Mouse (Mus musculus) heart, embryonic 13.5 days (tissue): ENCODE measurements around the gene Cactin. TPM values are rescaled to one million over a fixed set of nuclear protein-coding genes. Genes with fewer than 3 reads are reported as not detected.

Experiments used
- ATAC-seq: fragments of 200-750 bp; cut with Nextera tagmentation; 2 replicates; pipeline ENCODE4 v1.8.0; 2017; ENCODE audit warnings: moderate TSS enrichment; ENCODE audit not compliant: insufficient number of reproducible peaks, low FRiP score, low TSS enrichment; ENCODE audit errors: extremely low read depth
- H3K27ac ChIP-seq: fragments of 300-500 bp; sonication (generic); replicated peaks from 2 replicates; pipeline ENCODE4 v1.5.1; 2015; ENCODE audit warnings: moderate library complexity, mild to moderate bottlenecking, inconsistent platforms
- H3K27me3 ChIP-seq: fragments of 300-500 bp; sonication (generic); replicated peaks from 2 replicates; pipeline ENCODE4 v1.6.1; 2015; ENCODE audit warnings: mild to moderate bottlenecking, inconsistent platforms
- H3K36me3 ChIP-seq: fragments of 300-500 bp; sonication (generic); 2 replicates; pipeline ENCODE4 v1.6.1; 2015; ENCODE audit warnings: mild to moderate bottlenecking, inconsistent platforms
- H3K4me1 ChIP-seq: fragments of 300-500 bp; sonication (generic); 2 replicates; pipeline ENCODE4 v1.6.1; 2015; ENCODE audit warnings: inconsistent platforms
- H3K4me2 ChIP-seq: fragments of 300-500 bp; sonication (generic); 2 replicates; pipeline ENCODE4 v1.6.1; 2015; ENCODE audit warnings: inconsistent platforms, mild to moderate bottlenecking, moderate library complexity
- H3K4me3 ChIP-seq: fragments of 300-500 bp; sonication (generic); 2 replicates; pipeline ENCODE4 v1.5.1; 2015; ENCODE audit warnings: moderate library complexity, mild to moderate bottlenecking, inconsistent platforms
- H3K9ac ChIP-seq: fragments of 300-500 bp; sonication (generic); 2 replicates; pipeline ENCODE4 v1.6.1; 2015; ENCODE audit warnings: inconsistent platforms, mild to moderate bottlenecking, moderate library complexity
- H3K9me3 ChIP-seq: fragments of 300-500 bp; sonication (generic); 2 replicates; pipeline ENCODE4 v1.6.1; 2016; ENCODE audit warnings: inconsistent platforms
- WGBS: fragments of 180-500 bp; shearing (Covaris S2); methylation state at CpG from one replicate; pipeline ENCODE4 v1.1.7; 2015; ENCODE audit warnings: mixed read lengths; 5-methylcytosine and 5-hydroxymethylcytosine counted together
- polyA plus RNA-seq: library from polyadenylated mRNA; unstranded; fragments of >200 nt; fragmentation: Nextera tagmentation; extraction: Ambion mirVana; gene quantifications from 2 replicates; pipeline ENCODE4 v1.2.1, GENCODE M21; 2015

Gene Cactin
- polyA plus RNA-seq, 1 experiment from 2014 or later = 28.2 TPM

DNA sequence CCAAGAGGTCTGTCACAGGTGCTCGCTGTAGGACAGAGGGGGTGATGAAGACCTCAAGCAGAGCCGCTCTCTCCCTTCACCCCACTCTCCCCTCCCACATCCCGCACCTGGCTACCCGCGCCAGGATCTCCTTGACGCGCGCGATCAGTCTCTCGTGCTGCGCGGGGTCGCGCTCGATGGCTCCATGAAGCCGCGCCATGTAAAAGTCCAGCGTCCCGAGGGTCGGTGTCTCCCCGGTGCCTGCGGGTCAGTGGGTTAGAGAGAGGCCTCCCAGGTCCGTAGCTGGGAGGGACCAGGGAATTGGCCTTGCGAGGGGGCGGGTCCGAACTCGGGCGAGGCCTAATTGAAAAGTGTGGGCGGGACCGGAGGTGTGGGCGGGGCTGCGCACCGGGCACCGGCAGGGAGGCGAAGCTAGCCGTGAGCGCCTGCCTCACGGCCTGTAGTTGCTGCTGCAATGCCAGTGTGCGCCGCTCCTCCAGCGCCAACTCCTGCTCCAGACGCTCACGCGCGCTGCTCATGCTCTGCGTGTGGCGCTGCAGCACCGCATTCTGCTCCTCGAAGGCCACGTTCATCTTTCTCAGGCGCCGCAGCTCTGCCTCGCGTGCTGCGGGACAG, 25.7 kb downstream of the Cactin start:
- H3K27ac ChIP-seq = peak overlapping the region; percentile 59; the same call in 1 of the 2 replicates
- peak overlapping the region; percentile 36 for H3K4me3 ChIP-seq
- peaks cover 34% of the 10 kb centered on the region for H3K36me3 ChIP-seq
- peak overlapping the region; percentile 66 for H3K4me2 ChIP-seq
- H3K9ac ChIP-seq = peak overlapping the region; percentile 71
- no peak for ATAC-seq
- peaks cover 63% of the 10 kb centered on the region for H3K4me1 ChIP-seq
- peaks cover 43% of the 10 kb centered on the region for H3K27me3 ChIP-seq
- 12% methylated on average over 55 of the region's 55 CpGs for WGBS
- H3K9me3 ChIP-seq = no peaks in the 10 kb centered on the region

DNA sequence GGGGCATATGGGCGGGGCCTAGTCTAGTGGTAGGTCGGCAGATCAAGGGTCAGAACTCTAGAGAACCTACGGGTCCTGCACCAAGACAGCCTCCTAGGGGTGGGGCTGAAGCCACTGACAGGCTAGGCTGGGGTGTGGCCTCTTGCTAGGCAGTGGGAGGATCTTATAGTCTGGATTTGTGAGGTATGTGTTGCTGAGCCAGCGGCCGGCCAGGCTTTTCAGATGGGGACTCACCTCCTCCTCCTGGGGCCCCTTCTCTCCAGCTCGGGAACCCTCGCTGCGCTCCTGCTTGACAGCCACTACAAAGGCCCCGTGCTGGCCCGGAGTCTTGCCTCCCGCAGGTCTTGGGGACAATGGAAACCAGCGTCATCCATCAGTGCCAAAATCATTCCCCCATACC, 28.2 kb downstream of the Cactin start:
- ATAC-seq = no peak
- H3K27me3 ChIP-seq = peaks cover 18% of the 10 kb centered on the region
- H3K27ac ChIP-seq = peak overlapping the region; percentile 88
- WGBS = 10% methylated on average over 12 of the region's 12 CpGs
- H3K4me1 ChIP-seq = peaks cover 57% of the 10 kb centered on the region
- peak overlapping the region; percentile 92 for H3K4me2 ChIP-seq
- no peaks in the 10 kb centered on the region for H3K9me3 ChIP-seq
- H3K36me3 ChIP-seq = peaks cover 34% of the 10 kb centered on the region
- peak overlapping the region; percentile 97 for H3K9ac ChIP-seq
- H3K4me3 ChIP-seq = peak overlapping the region; percentile 86

DNA sequence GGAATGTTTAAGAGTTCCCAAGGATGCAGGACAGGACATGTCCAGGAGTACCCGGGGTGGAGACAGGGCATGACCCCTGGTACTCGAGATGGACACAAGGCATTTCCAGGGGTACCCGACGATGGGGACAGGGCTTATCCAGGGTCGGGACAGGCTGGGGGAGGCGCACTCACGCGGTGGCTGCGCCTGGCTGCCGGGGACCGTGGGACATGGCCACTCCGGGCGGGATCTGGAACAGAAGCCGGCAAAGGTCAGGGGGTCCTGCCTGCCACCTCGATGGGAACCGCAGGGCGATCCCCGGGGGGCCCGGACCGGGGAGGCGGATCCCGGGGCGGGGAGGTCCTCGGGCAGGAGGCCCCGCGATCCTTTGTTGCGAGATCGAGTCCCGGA, 29.1 kb downstream of the Cactin start:
- Histone ChIP-seq H3K4me1 (peaks cover 51% of the 10 kb centered on the region), H3K4me2 (peak overlapping the region; percentile 92), H3K4me3 (peak overlapping the region; percentile 86), H3K36me3 (peaks cover 34% of the 10 kb centered on the region), H3K27me3 (peaks cover 11% of the 10 kb centered on the region), H3K9me3 (no peaks in the 10 kb centered on the region), H3K9ac (peak overlapping the region; percentile 97), H3K27ac (peak overlapping the region; percentile 88)
- 2% methylated on average over 29 of the region's 29 CpGs for WGBS
- ATAC-seq = no peak

DNA sequence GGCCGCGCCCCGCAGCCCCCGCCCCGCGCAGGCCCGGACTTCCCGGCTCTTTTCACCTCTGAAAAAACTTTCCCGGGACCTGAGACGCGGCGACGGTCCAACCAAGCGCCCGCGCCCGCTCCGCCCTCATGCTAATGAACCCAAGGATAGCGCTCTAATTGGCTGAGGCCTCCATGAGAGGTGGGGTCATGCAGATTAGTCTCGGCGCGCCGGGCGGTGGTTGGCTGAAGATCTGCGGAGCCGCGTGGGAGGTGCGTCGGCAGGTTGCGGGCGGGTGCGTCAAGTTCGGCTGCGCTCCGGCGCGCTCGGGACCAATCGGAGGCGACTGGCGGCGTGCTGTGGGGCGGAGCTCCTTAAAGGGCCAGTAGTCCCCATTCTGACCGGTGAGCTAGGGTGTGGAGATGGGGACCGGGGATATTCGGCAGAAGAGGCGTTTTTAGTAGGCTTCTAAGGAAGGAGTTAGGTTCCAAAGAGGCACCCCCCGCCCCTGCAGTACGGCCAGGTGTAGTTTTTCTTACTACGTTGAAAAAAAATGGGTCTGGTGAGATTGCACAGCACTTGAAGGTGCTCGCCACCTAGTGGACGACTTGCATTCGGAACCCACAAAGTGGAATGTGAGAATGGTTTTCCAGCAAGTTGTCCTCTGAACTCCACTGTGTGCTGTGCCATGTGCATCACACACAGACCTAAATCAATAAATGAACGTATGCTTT, 29.6 kb downstream of the Cactin start, which contains the start of gene Hmg20b:
Gene Hmg20b, minus strand, starts transcription at position 130 of the 713 bp plus-strand sequence.
- ATAC-seq = peak; percentile 91
- Histone ChIP-seq H3K9ac (peak within 1 kb of the TSS; percentile 97), H3K4me1 (peaks cover 49% of the 10 kb centered on the region)

DNA sequence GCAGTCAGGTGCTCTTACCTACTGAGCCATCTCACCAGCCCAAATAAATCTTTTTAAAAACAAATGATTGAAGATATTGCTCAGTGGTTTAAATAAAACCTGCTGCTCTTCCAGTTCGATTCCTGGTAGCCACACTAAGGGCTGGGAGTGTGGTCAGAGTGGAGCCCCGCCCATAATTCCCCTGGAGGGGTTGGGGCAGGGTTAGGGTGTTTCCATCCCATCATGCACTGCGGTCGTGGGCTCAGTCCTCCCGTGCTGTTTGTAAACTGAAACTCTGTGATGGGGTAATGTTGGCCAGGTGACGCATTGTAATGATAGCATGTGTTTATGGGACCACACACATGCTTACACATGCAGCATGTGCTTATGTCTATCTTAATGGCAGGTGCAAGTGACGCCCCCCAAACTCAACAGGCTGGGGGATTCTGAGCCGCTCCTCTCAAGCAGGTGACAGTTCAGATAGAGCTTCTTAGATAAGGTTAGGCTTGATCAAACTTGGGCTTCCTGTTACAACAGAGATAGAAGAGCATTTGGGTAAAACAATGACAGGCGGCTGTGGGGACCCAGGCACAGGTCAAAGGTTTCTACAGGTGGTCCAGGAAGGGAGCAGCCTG, 30.9 kb downstream of the Cactin start:
- peak overlapping the region; percentile 39; the same call in 1 of the 2 replicates for H3K27ac ChIP-seq
- no peak for ATAC-seq
- H3K4me2 ChIP-seq = peak overlapping the region; percentile 66

More for the DNA sequence above, 29.6 kb downstream of the Cactin start, which contains the start of gene Hmg20b:
- Histone ChIP-seq H3K4me2 (peak within 1 kb of the TSS; percentile 92), H3K27me3 (peaks cover 6% of the 10 kb centered on the region; the same call in 1 of the 2 replicates), H3K9me3 (no peaks in the 10 kb centered on the region), H3K4me3 (peak within 1 kb of the TSS; percentile 86), H3K27ac (peak within 1 kb of the TSS; percentile 88), H3K36me3 (peaks cover 29% of the 10 kb centered on the region)
- WGBS = under 1% methylated on average over 54 of the region's 54 CpGs

DNA sequence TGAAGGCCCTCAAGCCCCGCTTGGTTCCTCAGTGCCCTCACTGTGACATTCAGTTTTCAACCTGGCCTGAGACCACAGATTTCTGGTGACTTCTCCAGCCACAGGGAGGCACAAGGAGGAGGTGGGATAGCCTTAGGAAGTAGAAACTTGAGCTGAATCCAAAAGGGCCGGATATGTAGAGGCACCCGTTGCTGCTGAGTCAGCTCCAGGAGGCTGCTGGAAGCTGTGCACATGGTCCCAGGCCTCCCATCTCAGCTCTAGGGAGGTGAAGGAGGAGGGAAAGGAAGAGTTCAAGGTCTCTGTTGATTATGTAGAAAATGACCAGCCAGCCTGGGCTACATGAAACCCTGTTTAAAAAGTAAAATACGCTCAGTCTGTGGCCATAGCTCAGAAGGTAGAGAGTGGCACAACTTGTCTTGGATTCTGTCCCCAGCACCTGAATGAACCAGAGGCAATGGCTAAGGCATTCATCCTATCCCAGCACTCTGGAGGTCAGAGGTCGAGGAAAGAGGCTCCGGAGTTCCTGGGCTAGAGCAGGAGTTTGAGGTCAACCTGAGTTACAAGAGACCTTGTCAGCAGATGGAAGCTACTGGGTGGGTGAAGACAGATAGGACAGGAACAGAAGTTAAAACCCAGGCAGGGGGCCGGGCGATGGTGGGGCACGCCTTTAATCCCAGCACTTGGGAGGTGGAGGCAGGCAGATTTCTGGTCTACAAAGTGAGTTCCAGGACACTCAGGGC, 34.0 kb downstream of the Cactin start:
- 56% methylated on average over 9 of the region's 9 CpGs for WGBS
- Histone ChIP-seq H3K9me3 (no peaks in the 10 kb centered on the region), H3K4me3 (no peak overlapping the region), H3K27me3 (no peaks in the 10 kb centered on the region), H3K4me2 (no peak overlapping the region), H3K9ac (0 out of 2 replicates have a peak overlapping the region, but pooled peaks have one; percentile 28), H3K36me3 (no peaks in the 10 kb centered on the region), H3K4me1 (peaks cover 42% of the 10 kb centered on the region), H3K27ac (no peak overlapping the region)
- ATAC-seq = no peak

More for the DNA sequence above, 30.9 kb downstream of the Cactin start:
- H3K27me3 ChIP-seq = no peaks in the 10 kb centered on the region
- 0 out of 2 replicates have a peak overlapping the region, but pooled peaks have one; percentile 4 for H3K4me3 ChIP-seq
- H3K9ac ChIP-seq = peak overlapping the region; percentile 52
- H3K36me3 ChIP-seq = peaks cover 18% of the 10 kb centered on the region
- no peaks in the 10 kb centered on the region for H3K9me3 ChIP-seq
- peaks cover 47% of the 10 kb centered on the region for H3K4me1 ChIP-seq
- 15% methylated on average over 9 of the region's 9 CpGs for WGBS

DNA sequence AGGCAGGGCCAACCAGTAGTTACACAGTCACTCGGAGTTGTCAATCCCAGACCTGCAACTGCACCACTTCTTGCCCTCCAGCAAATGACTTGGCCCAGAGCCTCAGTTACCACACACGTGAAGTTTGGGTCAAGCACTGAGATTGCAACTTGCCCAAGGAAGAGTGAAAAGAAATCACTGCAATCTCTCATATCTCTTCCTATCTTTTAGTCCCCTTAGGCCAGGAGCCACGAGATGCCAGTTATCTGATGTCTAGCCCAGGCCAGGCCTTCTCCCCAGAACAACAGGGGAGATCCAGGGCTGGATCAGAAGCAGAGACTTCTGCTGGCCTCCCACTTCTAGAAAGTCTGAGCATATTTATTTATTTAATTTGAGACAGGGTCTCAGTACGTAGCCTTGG, 34.6 kb downstream of the Cactin start:
- H3K36me3 ChIP-seq = no peaks in the 10 kb centered on the region
- H3K27ac ChIP-seq = no peak overlapping the region
- 67% methylated on average over 4 of the region's 4 CpGs for WGBS
- H3K4me2 ChIP-seq = no peak overlapping the region
- H3K9ac ChIP-seq = no peak overlapping the region
- H3K4me1 ChIP-seq = peaks cover 48% of the 10 kb centered on the region
- no peaks in the 10 kb centered on the region for H3K9me3 ChIP-seq
- no peaks in the 10 kb centered on the region for H3K27me3 ChIP-seq
- ATAC-seq = no peak
- no peak overlapping the region for H3K4me3 ChIP-seq

DNA sequence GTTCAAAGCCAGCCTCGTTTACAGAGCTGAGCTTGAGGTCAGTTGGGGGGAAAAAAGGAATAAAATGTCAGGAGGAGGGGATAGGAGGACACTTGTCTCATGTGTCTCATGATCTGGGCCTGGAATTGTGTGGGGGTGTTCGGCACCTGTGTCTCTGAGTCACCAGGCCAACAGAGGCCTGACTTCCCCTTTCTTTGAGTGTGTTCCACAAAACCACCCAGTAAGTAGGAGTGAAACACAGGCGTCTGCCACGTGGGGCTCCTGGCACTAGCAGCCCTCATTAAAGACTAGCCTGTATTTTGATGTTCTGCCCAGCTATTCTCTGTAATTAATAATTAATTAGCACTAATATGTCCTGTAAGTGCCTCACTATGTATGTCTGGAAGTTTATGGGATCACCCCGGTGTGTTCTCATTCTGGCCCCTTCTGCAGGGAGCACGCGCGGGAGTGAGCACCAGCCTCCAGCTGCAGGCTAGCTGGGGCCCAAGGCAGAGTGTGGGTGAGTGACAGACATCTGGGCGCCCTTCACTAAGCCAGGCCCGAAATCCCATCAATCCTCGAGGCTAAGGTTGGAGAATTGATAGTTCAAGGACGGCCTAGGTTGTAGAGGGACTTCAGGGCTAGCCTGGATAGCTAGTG, 35.6 kb downstream of the Cactin start:
- Histone ChIP-seq H3K4me3 (peak overlapping the region; percentile 92), H3K9me3 (no peaks in the 10 kb centered on the region), H3K27ac (no peak overlapping the region), H3K27me3 (no peaks in the 10 kb centered on the region), H3K4me1 (peaks cover 51% of the 10 kb centered on the region), H3K9ac (peak overlapping the region; percentile 28), H3K4me2 (peak overlapping the region; percentile 99), H3K36me3 (peaks cover 7% of the 10 kb centered on the region)
- ATAC-seq = no peak
- WGBS = 49% methylated on average over 12 of the region's 12 CpGs

DNA sequence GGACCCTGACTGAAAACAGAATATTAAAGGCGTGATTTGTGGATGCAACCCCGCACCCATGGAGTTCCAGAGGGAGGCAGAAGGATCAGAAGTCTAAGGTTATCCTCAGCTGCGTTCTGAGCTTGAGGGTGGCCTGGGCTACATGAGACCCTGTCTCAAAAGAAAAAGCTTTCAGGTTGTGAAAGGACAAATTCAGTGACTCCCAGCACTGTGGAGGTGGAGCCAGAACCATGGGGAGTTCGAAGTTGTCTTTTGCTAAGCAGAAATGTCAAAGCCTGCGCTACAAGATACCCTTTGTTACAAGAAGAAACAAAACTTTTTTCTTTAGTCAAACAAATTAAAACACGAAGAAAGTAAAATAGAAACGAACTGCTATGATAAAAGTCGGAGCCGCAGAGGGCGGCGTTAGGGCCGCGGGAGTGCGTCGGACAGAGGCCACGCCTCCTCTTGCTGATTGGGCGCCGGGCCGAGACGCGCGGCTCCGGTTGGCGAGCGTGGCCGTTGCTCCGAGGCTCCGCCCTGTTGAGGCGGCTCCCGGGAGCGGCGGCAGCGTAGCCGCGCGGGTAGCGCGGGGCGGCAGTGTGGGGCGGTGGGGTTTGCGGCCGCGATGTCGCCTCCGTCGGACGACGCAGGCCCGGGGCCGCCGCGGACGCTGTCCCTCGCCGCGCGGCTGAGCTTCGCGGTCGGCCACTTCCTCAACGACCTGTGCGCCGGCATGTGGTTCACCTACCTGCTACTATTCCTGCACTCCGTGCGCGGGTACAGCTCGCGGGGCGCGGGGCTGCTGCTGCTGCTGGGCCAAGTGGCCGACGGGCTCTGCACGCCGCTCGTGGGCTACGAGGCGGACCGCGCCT, 36.3 kb downstream of the Cactin start, which contains the start of gene Mfsd12:
Gene Mfsd12, plus strand, starts transcription at position 501 of the 854 bp plus-strand sequence.
- 2% methylated on average over 79 of the region's 79 CpGs for WGBS
- Histone ChIP-seq H3K27ac (peak within 1 kb of the TSS; percentile 70), H3K9ac (peak within 1 kb of the TSS; percentile 96), H3K27me3 (no peaks in the 10 kb centered on the region), H3K4me3 (peak within 1 kb of the TSS; percentile 92), H3K4me2 (peak within 1 kb of the TSS; percentile 99), H3K9me3 (no peaks in the 10 kb centered on the region), H3K36me3 (peaks cover 14% of the 10 kb centered on the region), H3K4me1 (peaks cover 54% of the 10 kb centered on the region)
- peak; percentile 83 for ATAC-seq

DNA sequence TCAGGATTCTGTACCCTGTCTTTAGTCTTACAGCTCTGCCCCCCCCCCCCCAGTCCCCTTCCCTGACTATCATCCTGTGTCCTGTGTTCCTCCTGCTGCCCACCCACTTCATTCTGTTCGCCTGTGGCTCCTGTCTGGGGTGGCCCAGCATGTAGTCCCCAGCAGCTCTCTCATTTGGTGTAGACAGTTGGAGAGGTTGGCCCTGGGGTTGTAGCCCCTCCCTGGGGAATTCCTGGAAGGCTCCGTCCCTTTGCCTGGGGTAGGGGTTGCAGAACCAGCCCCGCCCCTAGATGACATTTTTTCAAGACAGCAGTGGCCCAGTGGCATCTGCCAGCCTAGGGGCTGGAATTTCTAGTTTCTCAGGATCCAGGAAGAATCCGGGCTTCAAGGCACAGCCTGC, 37.3 kb downstream of the Cactin start:
- no peak for ATAC-seq
- peak overlapping the region; percentile 70 for H3K27ac ChIP-seq
- peaks cover 18% of the 10 kb centered on the region for H3K36me3 ChIP-seq
- WGBS = 19% methylated on average over 4 of the region's 4 CpGs
- no peaks in the 10 kb centered on the region for H3K27me3 ChIP-seq
- peaks cover 63% of the 10 kb centered on the region for H3K4me1 ChIP-seq
- H3K9me3 ChIP-seq = no peaks in the 10 kb centered on the region
- peak overlapping the region; percentile 92 for H3K4me3 ChIP-seq
- peak overlapping the region; percentile 99 for H3K4me2 ChIP-seq
- H3K9ac ChIP-seq = peak overlapping the region; percentile 96
